Mouse (Mus musculus): ENCODE data around the gene Stub1. TPM values are rescaled to one million over a fixed set of nuclear protein-coding genes. Genes with fewer than 3 reads are reported as not detected.
A peak's percentile ranks its signal among the peaks of the same experiment; 100 is the strongest.

Gene Stub1
- polyA plus RNA-seq, 1 experiment from 2014 or later, result 298 TPM

GRCm38 (mm10) chr17:25796951-25797369, 36.2 kb downstream of the Stub1 start, which contains the start of gene Metrn:
Gene Metrn, minus strand, starts transcription at chr17:25797136.
- H3K27ac ChIP-seq (replicated peaks in 1 of 2; ENCODE audit: control insufficient read depth in 1 of 2, insufficient read depth in 1 of 2, low read depth in 2 of 2, low read length in 2 of 2), result 0 out of 4 replicates have a peak within 1 kb of the TSS, but pooled peaks of 1 of the 2 experiments have one; percentile 24
- H3K4me1 ChIP-seq (ENCODE audit: control insufficient read depth in 2 of 2, insufficient read depth in 2 of 2, low read length in 2 of 2), result peaks cover 17 to 25% of the 10 kb centered on the region in 2 experiments
- no peaks in the 10 kb centered on the region for H3K36me3 ChIP-seq (ENCODE audit: control insufficient read depth, insufficient read depth, low read length)
- H3K4me2 ChIP-seq (ENCODE audit: low read length), result peak within 1 kb of the TSS; percentile 95
- H3K9ac ChIP-seq (ENCODE audit: low read length), result peak within 1 kb of the TSS; percentile 67
- no peaks in the 10 kb centered on the region for H3K27me3 ChIP-seq (ENCODE audit: control insufficient read depth, insufficient read depth, low read length)
- no peaks in the 10 kb centered on the region for H3K9me3 ChIP-seq (ENCODE audit: control insufficient read depth, low read length)
- WGBS, result 2% methylated on average over 35 of the region's 35 CpGs
- H3K4me3 ChIP-seq (ENCODE audit: control insufficient read depth in 1 of 2, insufficient read depth in 1 of 2, low read depth in 1 of 2, low read length in 2 of 2), result peak within 1 kb of the TSS; percentile 61 to 86
- peak; percentile 69 for ATAC-seq (ENCODE audit: insufficient number of reproducible peaks, insufficient read depth, low FRiP score, low read depth)

GRCm38 (mm10) chr17:25796211-25796771, 36.9 kb downstream of the Stub1 start:
- no peak for ATAC-seq (ENCODE audit: insufficient number of reproducible peaks, insufficient read depth, low FRiP score, low read depth)
- Histone ChIP-seq H3K4me1 (ENCODE audit: control insufficient read depth in 2 of 2, insufficient read depth in 2 of 2, low read length in 2 of 2) (peaks cover 19 to 30% of the 10 kb centered on the region in 2 experiments), H3K9me3 (ENCODE audit: control insufficient read depth, low read length) (no peaks in the 10 kb centered on the region), H3K36me3 (ENCODE audit: control insufficient read depth, insufficient read depth, low read length) (no peaks in the 10 kb centered on the region), H3K27ac (replicated peaks in 1 of 2; ENCODE audit: control insufficient read depth in 1 of 2, insufficient read depth in 1 of 2, low read depth in 2 of 2, low read length in 2 of 2) (0 out of 4 replicates have a peak overlapping the region, but pooled peaks of 1 of the 2 experiments have one; percentile 24), H3K27me3 (ENCODE audit: control insufficient read depth, insufficient read depth, low read length) (no peaks in the 10 kb centered on the region), H3K4me3 (ENCODE audit: control insufficient read depth in 1 of 2, insufficient read depth in 1 of 2, low read depth in 1 of 2, low read length in 2 of 2) (peak overlapping the region; percentile 61 to 86), H3K4me2 (ENCODE audit: low read length) (peak overlapping the region; percentile 95), H3K9ac (ENCODE audit: low read length) (peak overlapping the region; percentile 67)
- 3% methylated on average over 37 of the region's 37 CpGs for WGBS

- 40% methylated on average over 6 of the region's 6 CpGs for WGBS
- H3K27ac ChIP-seq (replicated peaks in 1 of 2; ENCODE audit: control insufficient read depth in 1 of 2, insufficient read depth in 1 of 2, low read depth in 2 of 2, low read length in 2 of 2), result 0 out of 4 replicates have a peak within 1 kb of the TSS, but pooled peaks of 1 of the 2 experiments have one; percentile 24
These were observed 37.6 kb downstream of the Stub1 start, which contains the start of gene AC134908.4 for GRCm38 (mm10) chr17:25795609-25796092. Gene AC134908.4, minus strand, starts transcription at chr17:25795659.

GRCm38 (mm10) chr17:25794998-25795397, 38.2 kb downstream of the Stub1 start:
- no peak overlapping the region for H3K4me2 ChIP-seq (ENCODE audit: low read length)
- peaks cover 21 to 36% of the 10 kb centered on the region in 2 experiments for H3K4me1 ChIP-seq (ENCODE audit: control insufficient read depth in 2 of 2, insufficient read depth in 2 of 2, low read length in 2 of 2)
- no peaks in the 10 kb centered on the region for H3K27me3 ChIP-seq (ENCODE audit: control insufficient read depth, insufficient read depth, low read length)
- ATAC-seq (ENCODE audit: insufficient number of reproducible peaks, insufficient read depth, low FRiP score, low read depth), result no peak
- 0 out of 2 replicates have a peak, but pooled peaks cover 3% of the 10 kb centered on the region for H3K36me3 ChIP-seq (ENCODE audit: control insufficient read depth, insufficient read depth, low read length)
- H3K27ac ChIP-seq (replicated peaks in 1 of 2; ENCODE audit: control insufficient read depth in 1 of 2, insufficient read depth in 1 of 2, low read depth in 2 of 2, low read length in 2 of 2), result no peak overlapping the region
- no peaks in the 10 kb centered on the region for H3K9me3 ChIP-seq (ENCODE audit: control insufficient read depth, low read length)
- H3K9ac ChIP-seq (ENCODE audit: low read length), result no peak overlapping the region
- 87% methylated on average over 17 of the region's 17 CpGs for WGBS
- no peak overlapping the region for H3K4me3 ChIP-seq (ENCODE audit: control insufficient read depth in 1 of 2, insufficient read depth in 1 of 2, low read depth in 1 of 2, low read length in 2 of 2)

More at GRCm38 (mm10) chr17:25795609-25796092, 37.6 kb downstream of the Stub1 start, which contains the start of gene AC134908.4:
- H3K4me3 ChIP-seq (ENCODE audit: control insufficient read depth in 1 of 2, insufficient read depth in 1 of 2, low read depth in 1 of 2, low read length in 2 of 2), result peak within 1 kb of the TSS; percentile 61 to 86
- H3K4me1 ChIP-seq (ENCODE audit: control insufficient read depth in 2 of 2, insufficient read depth in 2 of 2, low read length in 2 of 2), result peaks cover 21 to 36% of the 10 kb centered on the region in 2 experiments
- no peaks in the 10 kb centered on the region for H3K27me3 ChIP-seq (ENCODE audit: control insufficient read depth, insufficient read depth, low read length)
- H3K36me3 ChIP-seq (ENCODE audit: control insufficient read depth, insufficient read depth, low read length), result no peaks in the 10 kb centered on the region
- no peaks in the 10 kb centered on the region for H3K9me3 ChIP-seq (ENCODE audit: control insufficient read depth, low read length)
- ATAC-seq (ENCODE audit: insufficient number of reproducible peaks, insufficient read depth, low FRiP score, low read depth), result no peak
- peak within 1 kb of the TSS; percentile 95 for H3K4me2 ChIP-seq (ENCODE audit: low read length)
- H3K9ac ChIP-seq (ENCODE audit: low read length), result peak within 1 kb of the TSS; percentile 67

GRCm38 (mm10) chr17:25794197-25794596, 39.0 kb downstream of the Stub1 start:
- no peak overlapping the region for H3K27ac ChIP-seq (replicated peaks in 1 of 2; ENCODE audit: control insufficient read depth in 1 of 2, insufficient read depth in 1 of 2, low read depth in 2 of 2, low read length in 2 of 2)
- ATAC-seq (ENCODE audit: insufficient number of reproducible peaks, insufficient read depth, low FRiP score, low read depth), result no peak
- WGBS, result 81% methylated on average over 13 of the region's 13 CpGs

GRCm38 (mm10) chr17:25792615-25793014, 40.6 kb downstream of the Stub1 start, which contains the start of gene Fam173a:
Gene Fam173a, minus strand, starts transcription at chr17:25792901.
- Histone ChIP-seq H3K4me2 (ENCODE audit: low read length) (peak within 1 kb of the TSS; percentile 76), H3K4me1 (ENCODE audit: control insufficient read depth in 2 of 2, insufficient read depth in 2 of 2, low read length in 2 of 2) (peaks cover 21 to 36% of the 10 kb centered on the region in 2 experiments), H3K36me3 (ENCODE audit: control insufficient read depth, insufficient read depth, low read length) (peaks cover 24% of the 10 kb centered on the region), H3K27me3 (ENCODE audit: control insufficient read depth, insufficient read depth, low read length) (no peaks in the 10 kb centered on the region), H3K9me3 (ENCODE audit: control insufficient read depth, low read length) (no peaks in the 10 kb centered on the region), H3K9ac (ENCODE audit: low read length) (peak within 1 kb of the TSS; percentile 84), H3K4me3 (ENCODE audit: control insufficient read depth in 1 of 2, insufficient read depth in 1 of 2, low read depth in 1 of 2, low read length in 2 of 2) (peak within 1 kb of the TSS; percentile 76 to 80), H3K27ac (replicated peaks in 1 of 2; ENCODE audit: control insufficient read depth in 1 of 2, insufficient read depth in 1 of 2, low read depth in 2 of 2, low read length in 2 of 2) (peak within 1 kb of the TSS; percentile 93 to 95)
- ATAC-seq (ENCODE audit: insufficient number of reproducible peaks, insufficient read depth, low FRiP score, low read depth), result peak; percentile 65
- under 1% methylated on average over 13 of the region's 14 CpGs for WGBS

More at GRCm38 (mm10) chr17:25794197-25794596, 39.0 kb downstream of the Stub1 start:
- no peaks in the 10 kb centered on the region for H3K9me3 ChIP-seq (ENCODE audit: control insufficient read depth, low read length)
- peaks cover 21 to 36% of the 10 kb centered on the region in 2 experiments for H3K4me1 ChIP-seq (ENCODE audit: control insufficient read depth in 2 of 2, insufficient read depth in 2 of 2, low read length in 2 of 2)
- no peak overlapping the region for H3K4me2 ChIP-seq (ENCODE audit: low read length)
- H3K4me3 ChIP-seq (ENCODE audit: control insufficient read depth in 1 of 2, insufficient read depth in 1 of 2, low read depth in 1 of 2, low read length in 2 of 2), result no peak overlapping the region
- no peak overlapping the region for H3K9ac ChIP-seq (ENCODE audit: low read length)
- peaks cover 11% of the 10 kb centered on the region for H3K36me3 ChIP-seq (ENCODE audit: control insufficient read depth, insufficient read depth, low read length)
- no peaks in the 10 kb centered on the region for H3K27me3 ChIP-seq (ENCODE audit: control insufficient read depth, insufficient read depth, low read length)

GRCm38 (mm10) chr17:25791843-25792527, 41.2 kb downstream of the Stub1 start:
- Histone ChIP-seq H3K4me2 (ENCODE audit: low read length) (peak overlapping the region; percentile 76), H3K9ac (ENCODE audit: low read length) (peak overlapping the region; percentile 84), H3K27me3 (ENCODE audit: control insufficient read depth, insufficient read depth, low read length) (no peaks in the 10 kb centered on the region), H3K4me3 (ENCODE audit: control insufficient read depth in 1 of 2, insufficient read depth in 1 of 2, low read depth in 1 of 2, low read length in 2 of 2) (peak overlapping the region; percentile 76 to 80), H3K36me3 (ENCODE audit: control insufficient read depth, insufficient read depth, low read length) (peaks cover 30% of the 10 kb centered on the region), H3K9me3 (ENCODE audit: control insufficient read depth, low read length) (no peaks in the 10 kb centered on the region), H3K27ac (replicated peaks in 1 of 2; ENCODE audit: control insufficient read depth in 1 of 2, insufficient read depth in 1 of 2, low read depth in 2 of 2, low read length in 2 of 2) (peak overlapping the region; percentile 93 to 95), H3K4me1 (ENCODE audit: control insufficient read depth in 2 of 2, insufficient read depth in 2 of 2, low read length in 2 of 2) (peaks cover 19 to 32% of the 10 kb centered on the region in 2 experiments)
- peak; percentile 50 for ATAC-seq (ENCODE audit: insufficient number of reproducible peaks, insufficient read depth, low FRiP score, low read depth)
- WGBS, result under 1% methylated on average over 45 of the region's 45 CpGs

Data from heart, embryonic 14.5 days (tissue).